Mouse (Mus musculus) stomach, postnatal 0 days (tissue): ENCODE measurements around the gene Calu.

Source experiments
- CTCF ChIP-seq: IDR thresholded peaks from 2 replicates; pipeline ENCODE4 v1.5.1; 2016; ENCODE audit warnings: antibody characterized with exemption, low read depth, mild to moderate bottlenecking, moderate library complexity
- EP300 ChIP-seq: optimal IDR thresholded peaks from 2 replicates; pipeline ENCODE3; 2016; ENCODE audit warnings: antibody characterized with exemption

DNA sequence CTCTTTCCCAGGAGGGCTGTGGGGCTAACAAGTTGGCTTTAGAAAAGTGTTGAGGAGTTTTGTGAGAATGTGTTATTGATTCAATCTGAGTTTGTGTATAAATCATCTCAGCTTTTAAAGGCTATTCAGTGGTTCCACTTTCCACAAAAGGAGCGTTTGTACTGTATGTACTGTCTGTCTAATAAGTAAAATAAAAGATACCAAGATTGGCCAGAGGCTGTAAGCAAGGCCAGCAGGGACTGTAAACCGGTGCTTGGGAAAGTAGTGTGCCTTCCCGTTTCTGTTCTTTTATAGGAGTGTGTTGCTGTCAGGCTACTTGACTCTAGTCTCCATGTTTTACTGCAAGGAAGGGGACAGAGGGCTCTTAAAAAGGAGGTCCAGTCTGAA, 15.3 kb downstream of the Calu start:
- TF ChIP-seq CTCF, result no peak
- TF ChIP-seq EP300, result no peak
